Mouse (Mus musculus): ENCODE results near the gene Olfr1216. TPM values are rescaled to one million over a fixed set of nuclear protein-coding genes. Genes with fewer than 3 reads are reported as not detected.

Gene Olfr1216
- total RNA-seq (2023) = not detected in 4 replicates

DNA sequence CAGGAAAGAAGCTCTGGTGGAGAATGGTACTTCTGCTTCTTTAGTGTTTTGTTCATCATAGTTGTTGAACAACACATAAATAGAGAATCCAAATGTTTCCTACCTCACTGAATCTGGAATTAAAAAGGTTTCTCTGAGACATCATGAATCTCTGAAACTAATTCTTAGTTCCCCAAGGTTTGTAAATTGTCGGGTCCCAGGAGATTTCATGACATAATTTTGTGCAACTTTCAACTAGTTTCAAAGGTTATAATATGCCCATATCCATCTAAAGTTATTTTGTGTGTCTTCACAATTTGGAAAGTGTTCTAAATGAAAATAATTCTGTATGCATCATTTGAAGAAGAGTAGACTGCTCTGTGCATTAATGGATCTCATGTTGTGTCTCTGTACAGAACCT, at the start of gene Olfr1216:
Gene Olfr1216 (minus strand): TSS at position 101 of the 400 bp plus-strand sequence.

DNA sequence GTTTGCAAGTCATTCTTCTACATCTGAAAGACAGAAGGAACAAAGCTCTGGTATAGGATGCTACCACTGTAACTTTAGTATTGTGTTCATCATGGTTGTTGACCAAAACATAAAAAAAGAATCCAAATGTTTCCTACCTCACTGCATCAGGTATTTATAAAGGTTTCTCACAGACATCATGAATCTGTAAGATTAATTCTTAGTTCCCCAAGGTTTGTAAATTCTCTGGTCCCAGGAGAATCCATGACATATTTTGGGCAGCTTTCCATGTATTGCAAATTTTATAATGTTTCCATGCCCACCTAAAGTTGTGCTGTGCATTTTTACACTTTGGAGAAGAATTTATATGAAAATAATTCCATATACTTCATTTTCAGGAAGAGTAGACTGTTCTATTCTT, 42.9 kb upstream of the Olfr1216 start, which contains the start of gene Olfr1218:
Gene Olfr1218 (minus strand): TSS at position 101 of the 400 bp plus-strand sequence.

DNA sequence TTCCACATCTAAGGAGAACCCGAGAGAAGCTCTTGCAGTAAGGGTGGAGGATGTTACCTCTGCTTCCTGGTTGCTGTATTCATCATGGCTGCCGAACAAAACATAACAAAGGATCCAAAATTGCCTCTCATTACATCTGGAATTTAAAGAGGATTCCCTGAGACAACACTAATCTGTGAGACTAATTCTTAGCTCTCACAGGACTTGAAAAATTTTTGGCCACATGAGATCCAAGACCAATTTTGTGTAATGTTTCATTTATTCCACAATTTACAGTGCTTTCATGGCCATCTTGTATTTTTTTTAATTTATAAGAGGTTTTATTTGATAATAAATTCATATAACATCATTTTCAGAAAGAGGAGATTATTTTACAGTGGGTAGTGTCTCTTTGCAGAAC, 13.8 kb upstream of the Olfr1216 start, which contains the start of gene Olfr1217:
Gene Olfr1217 (minus strand): TSS at position 101 of the 400 bp plus-strand sequence.

DNA sequence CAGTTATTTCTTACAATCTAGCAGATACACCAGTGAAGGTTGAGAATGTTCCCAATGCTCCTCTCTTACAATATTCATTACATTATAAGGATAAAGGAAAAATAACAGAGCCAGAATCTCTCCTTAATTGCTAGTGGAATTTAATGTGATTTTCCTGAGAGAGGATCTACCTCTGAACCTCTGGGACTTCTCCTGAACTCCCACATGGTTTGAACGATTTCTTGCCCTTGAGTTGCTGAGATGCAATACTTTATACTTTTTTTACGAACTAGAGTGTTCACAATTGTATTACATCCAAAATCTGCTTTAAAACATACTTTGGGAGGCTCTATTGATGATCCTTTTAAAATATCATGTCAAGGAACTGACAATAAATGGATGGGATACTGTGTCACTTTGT, 11.3 kb downstream of the Olfr1216 start, which contains the start of gene Olfr1215:
Gene Olfr1215 (minus strand): TSS at position 101 of the 400 bp plus-strand sequence.

DNA sequence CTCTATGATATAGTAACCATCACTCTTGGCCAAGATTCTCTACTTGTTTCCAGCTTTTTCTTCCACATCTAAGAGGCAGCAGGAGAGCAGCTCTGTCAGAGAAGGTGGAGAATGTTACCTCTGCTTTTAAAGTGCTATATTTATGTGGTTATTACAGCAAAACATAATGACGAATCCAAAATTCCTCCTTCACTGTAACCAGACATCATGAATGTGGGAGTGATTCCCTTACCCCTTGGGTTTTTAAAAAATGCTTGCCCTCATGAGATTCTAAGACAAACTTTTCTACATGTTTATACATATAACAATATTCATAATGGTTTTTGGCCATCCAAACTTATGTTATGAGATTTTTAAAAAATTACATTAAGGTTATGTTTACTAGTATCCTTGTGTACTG, 25.6 kb downstream of the Olfr1216 start, which contains the start of gene Olfr1214:
Gene Olfr1214 (minus strand): TSS at position 101 of the 400 bp plus-strand sequence.

DNA sequence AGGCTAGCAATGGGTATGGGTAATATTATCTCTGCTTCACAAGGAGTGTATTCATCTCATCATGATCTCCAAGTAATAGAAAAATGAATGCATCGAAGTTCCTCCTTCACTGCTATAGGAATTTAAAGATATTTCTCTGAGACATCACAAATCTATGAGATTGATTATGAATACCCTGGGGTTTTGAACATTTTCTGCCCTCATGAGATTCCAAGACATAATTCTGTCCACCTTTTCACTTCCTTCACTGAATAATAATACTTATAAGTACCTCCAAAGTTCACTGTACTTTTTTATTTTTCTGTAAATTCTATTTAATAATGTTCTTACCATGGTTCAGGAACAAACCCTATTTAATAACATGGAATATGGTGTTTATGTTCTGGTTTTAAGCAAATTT, 38.0 kb downstream of the Olfr1216 start, which contains the start of gene Gm13762:
Gene Gm13762 (minus strand): TSS at position 101 of the 400 bp plus-strand sequence.

Other genes starting within 250 kb of the Olfr1216 start
- gene Olfr1200, start 247.9 kb downstream of the Olfr1216 start, total RNA-seq (2023) = not detected in 4 replicates
- not detected in 4 replicates for gene Olfr1201, start 225.3 kb downstream of the Olfr1216 start, total RNA-seq (2023)
- not detected in 4 replicates for gene Olfr1202, start 203.8 kb downstream of the Olfr1216 start, total RNA-seq (2023)
- gene Olfr1205, start 188.6 kb downstream of the Olfr1216 start, total RNA-seq (2023) = not detected in 4 replicates
- gene Olfr1204, start 169.0 kb downstream of the Olfr1216 start, total RNA-seq (2023) = not detected in 4 replicates
- not detected in 4 replicates for gene Olfr1206, start 155.1 kb downstream of the Olfr1216 start, total RNA-seq (2023)
- not detected in 4 replicates for gene Olfr1208, start 116.0 kb downstream of the Olfr1216 start, total RNA-seq (2023)
- gene Olfr1209, start 103.2 kb downstream of the Olfr1216 start, total RNA-seq (2023) = not detected in 4 replicates
- not detected in 4 replicates for gene Olfr1211, start 80.2 kb downstream of the Olfr1216 start, total RNA-seq (2023)
- gene Olfr1212, start 64.4 kb downstream of the Olfr1216 start, total RNA-seq (2023) = not detected in 4 replicates
- gene Gm13762, start 38.1 kb downstream of the Olfr1216 start, total RNA-seq (2023) = not detected in 4 replicates
- gene Olfr1214, start 25.7 kb downstream of the Olfr1216 start, total RNA-seq (2023) = not detected in 4 replicates
- gene Olfr1215, start 11.4 kb downstream of the Olfr1216 start, total RNA-seq (2023) = not detected in 4 replicates
- not detected in 4 replicates for gene Olfr1217, start 13.7 kb upstream of the Olfr1216 start, total RNA-seq (2023)
- not detected in 4 replicates for gene Olfr1218, start 42.8 kb upstream of the Olfr1216 start, total RNA-seq (2023)
- not detected in 4 replicates for gene Olfr1219, start 65.2 kb upstream of the Olfr1216 start, total RNA-seq (2023)
- gene Olfr1220, start 88.5 kb upstream of the Olfr1216 start, total RNA-seq (2023) = not detected in 4 replicates
- gene Olfr1221, start 98.9 kb upstream of the Olfr1216 start, total RNA-seq (2023) = not detected in 4 replicates
- gene Olfr1222, start 114.7 kb upstream of the Olfr1216 start, total RNA-seq (2023) = not detected in 4 replicates
- not detected in 4 replicates for gene Olfr1223, start 133.2 kb upstream of the Olfr1216 start, total RNA-seq (2023)
- gene Olfr1224-ps1, start 145.8 kb upstream of the Olfr1216 start, total RNA-seq (2023) = not detected in 4 replicates
- not detected in 4 replicates for gene Olfr1225, start 156.3 kb upstream of the Olfr1216 start, total RNA-seq (2023)
- gene Olfr1226, start 181.7 kb upstream of the Olfr1216 start, total RNA-seq (2023) = not detected in 4 replicates
- gene Olfr1228, start 235.7 kb upstream of the Olfr1216 start, total RNA-seq (2023) = not detected in 4 replicates